Mouse (Mus musculus) stomach, postnatal 0 days (tissue): Measurements from ENCODE around the gene Apaf1.

Source experiments
- CTCF ChIP-seq: IDR thresholded peaks from 2 replicates; pipeline ENCODE4 v1.5.1; 2016; ENCODE audit warnings: antibody characterized with exemption, low read depth, mild to moderate bottlenecking, moderate library complexity
- EP300 ChIP-seq: optimal IDR thresholded peaks from 2 replicates; pipeline ENCODE3; 2016; ENCODE audit warnings: antibody characterized with exemption

- TF ChIP-seq CTCF = no peak
- TF ChIP-seq EP300 = no peak
Measured at GRCm38 (mm10) chr10:91081959-91082507, 537 bp downstream of the Apaf1 start.
